Mouse (Mus musculus) retina, postnatal 7 days (tissue): ENCODE measurements around the gene Edaradd.
A peak's percentile ranks its signal among the peaks of the same experiment; 100 is the strongest.
"Not testable (repeated sequence)": the region's sequence is repeated elsewhere in the genome, so short reads cannot be mapped to it uniquely, and the experiment has no call there.

Experiments
- DNase-seq: peaks from one replicate; pipeline ENCODE4 v3.0.0-alpha.2; 2012; ENCODE audit warnings: low read depth, low spot score

Gene Edaradd

DNA sequence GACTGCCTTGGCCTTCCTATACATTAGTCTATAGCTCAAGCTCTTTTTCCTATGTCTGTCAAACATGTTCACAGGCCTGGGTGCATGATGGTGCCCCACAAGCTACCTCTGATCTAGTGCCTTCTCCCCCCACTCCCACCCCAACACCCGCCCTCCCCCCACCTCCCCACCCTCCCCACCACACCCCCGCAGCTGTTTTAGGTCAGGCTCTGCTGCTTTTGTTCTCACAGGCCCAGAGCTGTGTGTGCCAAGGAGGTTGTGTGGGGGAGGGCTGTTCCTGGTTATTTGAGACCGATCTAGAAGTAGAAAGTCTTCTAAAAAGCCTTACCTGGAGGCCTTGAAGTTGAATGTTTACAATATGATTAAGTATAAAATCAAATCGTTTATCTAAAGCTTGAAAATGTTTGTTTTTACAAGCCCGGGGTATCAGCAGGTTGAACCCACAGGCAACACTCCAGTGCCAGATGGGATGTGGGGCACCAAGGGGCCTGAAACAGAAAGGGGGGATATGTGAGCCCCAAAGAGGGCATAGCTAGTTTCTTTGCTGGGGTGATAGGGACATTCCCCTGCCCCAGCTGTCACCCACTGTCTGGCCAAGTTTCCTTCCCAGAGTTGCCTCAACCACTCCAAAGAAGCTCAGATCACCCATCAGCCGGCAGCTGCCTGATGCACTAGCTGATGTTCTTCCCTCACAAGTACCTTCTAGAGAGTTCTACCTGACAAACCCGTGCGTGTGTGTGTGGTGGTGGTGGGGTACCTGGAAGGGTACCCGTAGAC lies 8.9 kb downstream of the Edaradd start:
- no peak for DNase-seq

DNA sequence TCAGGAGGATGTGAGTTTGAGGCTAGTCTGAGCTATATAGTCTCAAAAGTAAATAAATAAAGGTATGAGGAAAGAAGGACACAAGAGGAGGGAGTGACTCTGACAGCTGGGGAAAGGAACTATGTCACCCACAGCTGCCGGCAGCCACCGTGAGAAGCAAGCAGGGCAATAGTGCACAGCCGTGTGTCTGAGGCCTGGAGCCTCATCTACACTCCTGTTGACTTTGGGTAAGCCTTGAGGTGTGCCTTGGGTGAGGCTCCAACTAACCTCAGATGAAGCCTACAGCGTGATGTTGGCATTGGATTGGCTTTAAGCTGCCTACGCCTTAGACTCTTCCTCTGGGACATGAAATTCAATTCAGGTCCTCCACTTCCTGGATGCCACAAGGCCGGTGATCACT lies 10.2 kb downstream of the Edaradd start:
- DNase-seq, result no peak

DNA sequence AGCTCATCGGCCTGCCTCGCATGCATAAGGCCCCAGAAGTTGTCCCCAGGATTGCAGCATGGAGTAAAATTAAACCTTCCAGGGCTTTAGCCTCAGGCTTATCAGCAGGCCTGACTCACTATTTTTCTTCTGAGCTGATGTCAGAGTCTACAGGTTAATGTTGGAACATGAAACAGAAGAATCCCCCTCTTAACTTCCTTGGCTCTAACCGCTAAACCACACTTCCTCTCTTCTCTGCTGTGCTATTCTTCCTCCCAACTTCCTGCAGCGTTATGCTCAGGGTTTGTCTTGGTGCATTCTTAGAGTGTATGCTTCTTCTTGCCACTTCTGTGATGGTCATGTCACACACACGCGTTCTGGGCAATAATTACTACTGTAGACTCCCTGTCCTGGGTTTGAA lies 12.8 kb downstream of the Edaradd start:
- no peak for DNase-seq

DNA sequence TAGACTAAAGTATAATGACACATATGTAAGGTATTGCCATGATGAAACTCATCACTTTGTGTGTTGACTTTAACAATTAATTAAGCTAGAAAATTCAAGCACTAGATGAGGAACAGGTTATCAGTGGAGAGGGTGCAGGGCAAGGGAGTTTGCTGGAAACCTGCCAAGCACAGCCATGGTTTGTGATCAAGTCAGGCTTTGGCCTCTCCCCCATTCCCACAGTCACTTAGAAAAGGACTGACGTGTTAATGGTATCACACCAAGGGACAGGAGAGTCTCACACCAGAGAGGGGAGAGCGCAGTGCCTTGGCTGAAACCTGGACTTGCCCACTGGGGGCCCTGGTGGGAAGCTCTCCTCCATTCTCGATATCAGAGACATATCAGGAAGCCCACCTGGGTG lies 14.9 kb downstream of the Edaradd start:
- DNase-seq, result no peak

DNA sequence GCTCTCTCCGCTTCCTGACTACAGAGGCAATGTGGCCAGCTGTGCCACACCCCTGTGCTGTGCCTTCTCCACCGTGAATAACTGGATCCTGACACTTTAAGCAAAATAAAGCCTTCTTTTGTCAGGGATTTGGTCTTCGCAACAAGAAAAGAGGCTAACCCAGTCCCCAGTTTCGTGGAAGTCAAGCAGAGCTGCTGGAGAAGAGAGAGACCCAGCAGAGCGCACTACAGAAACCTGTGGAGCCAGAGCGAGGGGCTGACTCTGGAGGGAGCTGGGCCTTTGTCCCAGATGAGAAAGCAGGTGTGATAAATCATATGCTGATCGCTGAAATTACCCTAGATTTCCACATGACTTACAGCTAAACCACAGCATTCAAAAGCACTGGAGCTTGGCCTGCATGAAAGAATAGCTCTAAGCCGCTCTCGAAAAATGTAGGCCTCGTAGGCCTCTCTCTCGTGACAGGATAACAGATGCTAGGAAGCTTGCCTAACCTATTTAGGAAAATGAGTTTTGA lies 16.9 kb downstream of the Edaradd start:
- no peak for DNase-seq

DNA sequence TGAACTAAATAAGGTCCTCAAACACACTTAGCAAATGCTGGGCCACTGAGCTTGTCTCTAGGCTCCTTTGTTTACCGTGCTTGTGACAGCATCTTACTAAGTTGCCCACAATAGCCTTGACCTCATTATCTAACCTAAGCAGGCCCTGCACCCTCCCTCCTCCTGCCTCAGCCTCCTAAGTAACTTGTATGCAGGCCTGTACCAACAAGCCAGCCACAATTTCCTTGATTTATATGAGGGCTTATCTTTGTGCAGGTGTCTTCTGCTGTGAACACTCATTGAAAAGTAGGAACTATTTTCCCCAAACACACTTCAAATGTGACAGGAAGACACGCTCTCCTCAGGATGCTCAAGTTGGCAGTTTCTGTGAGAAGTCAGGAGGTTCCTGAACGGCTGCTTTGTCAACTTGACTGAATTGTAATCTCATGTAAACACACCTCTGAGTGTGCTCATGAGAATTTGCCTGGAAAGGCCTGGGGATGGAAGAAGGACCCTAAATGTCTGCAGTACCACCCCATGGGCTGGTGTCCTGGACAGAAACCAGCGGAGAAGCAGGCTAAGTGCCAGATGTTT lies 17.5 kb downstream of the Edaradd start:
- no peak for DNase-seq

DNA sequence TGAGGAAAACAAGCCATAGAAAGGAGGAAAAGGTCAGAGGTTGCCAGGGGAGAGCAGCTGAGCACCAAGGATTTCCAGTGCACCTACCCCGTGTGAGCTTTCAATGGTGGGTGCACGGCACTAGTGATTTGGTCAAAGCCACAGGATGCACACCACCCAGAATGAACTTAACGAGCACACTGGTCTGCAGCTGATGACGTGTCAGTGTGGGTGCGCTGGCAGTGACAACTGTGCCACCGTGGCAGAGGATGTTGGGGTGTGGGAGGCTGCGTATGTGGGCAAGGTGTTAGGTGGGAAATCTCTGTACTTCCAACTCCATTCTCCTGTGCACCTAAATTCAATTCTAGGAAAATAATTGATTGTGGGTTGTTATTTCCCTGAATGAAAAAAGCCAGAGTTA lies 21.1 kb downstream of the Edaradd start:
- no peak for DNase-seq

DNA sequence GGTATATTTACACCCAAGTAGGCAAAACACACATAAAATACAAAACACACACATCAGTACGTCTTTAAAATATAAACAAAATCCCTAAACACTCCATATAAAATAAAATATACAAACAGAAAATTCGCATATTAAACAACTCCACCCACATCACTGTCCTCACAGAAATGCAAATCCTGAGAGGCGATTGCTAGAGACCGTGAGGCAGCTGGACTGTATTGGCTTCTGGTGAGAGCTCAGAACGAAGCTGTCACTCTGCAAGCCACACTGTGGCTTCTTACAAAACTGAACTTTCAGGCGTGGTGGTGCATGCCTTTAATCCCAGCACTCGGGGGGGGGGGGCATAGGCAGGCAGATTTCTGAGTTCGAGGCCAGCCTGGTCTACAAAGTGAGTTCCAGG lies 22.4 kb downstream of the Edaradd start:
- no peak for DNase-seq

DNA sequence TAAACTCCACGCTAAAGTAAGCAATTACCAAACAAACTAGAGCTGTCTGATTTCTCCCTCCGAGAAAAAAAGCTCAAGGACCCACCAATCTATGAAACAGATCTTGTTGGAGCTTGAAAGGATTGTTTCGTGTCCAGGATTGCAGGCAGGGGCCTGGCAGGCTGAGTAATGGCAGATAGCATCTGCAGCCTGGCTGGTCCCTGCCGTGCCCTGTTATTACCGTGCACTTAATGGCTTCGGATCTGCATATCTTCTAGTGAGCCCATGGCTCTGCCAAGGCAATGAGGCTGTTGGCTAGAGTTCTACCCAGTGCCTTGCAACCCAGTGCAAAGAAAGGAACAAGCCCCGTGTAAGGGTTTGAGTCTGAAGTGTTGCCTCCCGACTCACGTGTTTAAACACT lies 25.5 kb downstream of the Edaradd start:
- DNase-seq, result no peak

DNA sequence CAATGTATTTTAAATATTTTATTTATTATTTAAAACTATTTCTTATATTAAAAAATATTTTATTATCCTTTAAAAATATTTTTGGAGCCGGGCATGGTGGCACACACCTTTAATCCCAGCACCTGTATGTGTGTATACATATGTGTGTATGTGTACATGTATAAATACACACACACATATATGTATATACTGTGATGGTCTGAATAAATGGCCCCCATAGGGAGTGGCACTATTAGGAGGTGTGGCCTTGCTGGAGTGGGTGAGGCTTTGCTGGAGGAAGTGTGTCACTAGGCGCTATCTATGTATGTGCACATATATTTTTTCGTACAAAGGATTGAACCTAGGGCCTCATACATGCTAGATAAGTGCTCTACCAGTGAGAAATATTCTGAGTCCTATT lies 27.7 kb downstream of the Edaradd start:
- no peak for DNase-seq

DNA sequence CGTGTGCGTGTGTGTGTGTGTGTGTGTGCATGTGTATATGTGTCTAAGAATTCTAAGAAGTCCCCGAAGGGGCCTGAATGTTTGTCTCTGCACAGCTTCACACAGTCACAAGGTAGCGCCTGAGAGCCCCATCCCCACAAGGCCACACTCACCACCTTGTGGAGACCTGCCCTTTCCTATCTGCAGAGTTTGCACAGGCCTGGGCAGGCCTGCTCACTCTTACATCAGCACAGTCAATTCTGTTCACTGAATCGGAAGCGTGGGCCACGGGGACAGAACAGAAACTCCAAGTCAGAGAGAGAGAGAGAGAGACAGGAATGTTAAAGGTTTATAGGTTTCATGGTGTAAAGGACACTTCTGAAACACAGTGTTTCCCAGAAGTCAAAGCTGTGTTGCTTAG lies 34.6 kb downstream of the Edaradd start:
- no peak for DNase-seq

DNA sequence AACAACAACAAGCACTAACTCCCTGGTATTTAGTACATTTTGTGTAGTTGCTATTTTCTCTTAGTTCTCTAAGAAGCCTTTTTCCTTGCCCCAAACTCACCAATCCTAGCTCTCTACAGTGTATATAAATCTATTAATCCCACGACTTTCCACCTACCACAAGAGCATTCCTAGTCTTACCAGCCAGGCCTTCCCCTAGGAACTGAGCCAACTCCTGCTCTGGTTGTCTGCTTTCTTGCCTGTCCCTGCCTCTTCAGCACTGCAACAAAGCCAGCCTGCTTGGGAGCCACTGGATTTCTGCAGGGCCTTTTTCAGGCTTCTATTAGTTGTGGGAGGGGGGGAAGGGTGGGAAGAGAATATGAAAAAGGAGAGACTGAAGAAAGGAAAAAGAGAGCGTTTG lies 35.0 kb downstream of the Edaradd start:
- no peak for DNase-seq

DNA sequence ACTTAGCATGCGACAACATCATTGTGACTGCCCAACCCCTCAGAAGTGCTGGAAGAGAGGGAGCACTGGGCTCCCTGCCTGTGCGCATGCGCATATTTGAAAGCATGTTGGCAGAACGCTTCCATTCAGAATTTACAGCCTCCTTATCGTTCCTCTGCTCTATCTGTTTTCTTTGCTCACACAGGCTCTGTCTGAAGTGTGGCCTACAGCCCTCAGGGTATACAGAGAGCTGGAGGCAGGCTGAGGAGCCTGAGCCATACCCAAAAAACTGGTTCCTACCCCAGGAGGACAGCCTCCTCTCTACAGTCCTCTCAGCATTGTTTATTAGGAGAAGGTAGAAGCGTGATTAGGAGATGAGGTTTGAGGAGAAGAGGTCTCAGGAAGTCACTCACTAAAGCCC lies 40.4 kb downstream of the Edaradd start:
- DNase-seq, result no peak

DNA sequence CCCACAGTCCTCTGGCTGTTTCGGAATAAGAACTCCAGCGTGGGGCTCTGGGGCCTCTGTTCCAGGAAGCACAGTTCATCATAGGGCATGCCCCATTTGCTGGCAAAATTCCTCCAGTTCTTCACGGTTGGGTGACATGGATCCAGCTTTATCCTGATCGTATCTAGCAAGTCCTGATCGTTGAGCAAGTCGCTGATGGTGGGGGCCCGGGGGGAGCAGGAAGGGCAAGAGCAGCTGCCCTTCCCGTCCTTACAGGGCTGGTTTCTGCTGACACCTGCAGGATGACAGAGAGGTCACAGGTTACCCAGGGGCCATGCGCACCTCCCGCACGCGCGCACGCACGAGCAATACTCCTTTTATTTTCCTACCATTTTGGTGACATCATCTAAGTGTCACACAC lies 41.9 kb downstream of the Edaradd start:
- no peak for DNase-seq

DNA sequence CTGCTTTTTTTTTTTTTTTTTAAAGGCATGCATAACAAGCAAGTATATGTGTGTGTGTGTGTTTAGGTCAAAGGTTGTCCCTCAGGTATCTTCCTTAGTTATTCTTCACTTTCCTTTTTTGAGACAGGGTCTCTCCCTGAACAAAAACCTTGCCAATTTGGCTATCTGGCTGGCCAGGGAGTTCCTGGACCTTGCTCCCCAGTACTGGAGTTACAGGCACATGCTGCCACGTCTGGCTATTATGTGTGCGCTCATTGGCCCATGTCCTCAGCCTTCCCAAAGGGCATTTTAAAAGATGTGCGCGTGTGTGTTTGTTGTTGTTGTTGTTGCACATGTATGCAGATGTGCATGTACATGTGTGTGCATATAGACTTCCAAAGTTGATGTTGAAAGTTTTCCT lies 43.4 kb downstream of the Edaradd start:
- DNase-seq, result no peak

DNA sequence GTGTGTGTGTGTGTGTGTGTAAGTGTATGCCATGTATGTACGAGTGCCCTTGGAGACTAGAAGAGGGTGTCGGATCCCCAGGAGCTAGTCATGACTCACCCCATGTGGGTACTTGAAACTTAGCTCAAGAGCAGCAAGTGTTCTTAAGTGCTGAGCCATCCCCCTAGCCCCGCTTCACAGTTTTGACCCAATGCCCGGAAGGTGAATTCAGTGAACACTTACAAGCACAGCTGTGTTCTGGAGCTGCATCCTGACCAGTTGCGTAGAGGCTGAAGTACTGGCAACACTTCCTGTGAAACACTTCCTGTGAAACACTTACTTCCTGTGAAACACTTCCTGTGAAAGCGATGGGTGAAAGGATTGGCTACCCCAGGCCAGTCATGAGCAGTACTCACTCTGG lies 45.0 kb downstream of the Edaradd start:
- no peak for DNase-seq

DNA sequence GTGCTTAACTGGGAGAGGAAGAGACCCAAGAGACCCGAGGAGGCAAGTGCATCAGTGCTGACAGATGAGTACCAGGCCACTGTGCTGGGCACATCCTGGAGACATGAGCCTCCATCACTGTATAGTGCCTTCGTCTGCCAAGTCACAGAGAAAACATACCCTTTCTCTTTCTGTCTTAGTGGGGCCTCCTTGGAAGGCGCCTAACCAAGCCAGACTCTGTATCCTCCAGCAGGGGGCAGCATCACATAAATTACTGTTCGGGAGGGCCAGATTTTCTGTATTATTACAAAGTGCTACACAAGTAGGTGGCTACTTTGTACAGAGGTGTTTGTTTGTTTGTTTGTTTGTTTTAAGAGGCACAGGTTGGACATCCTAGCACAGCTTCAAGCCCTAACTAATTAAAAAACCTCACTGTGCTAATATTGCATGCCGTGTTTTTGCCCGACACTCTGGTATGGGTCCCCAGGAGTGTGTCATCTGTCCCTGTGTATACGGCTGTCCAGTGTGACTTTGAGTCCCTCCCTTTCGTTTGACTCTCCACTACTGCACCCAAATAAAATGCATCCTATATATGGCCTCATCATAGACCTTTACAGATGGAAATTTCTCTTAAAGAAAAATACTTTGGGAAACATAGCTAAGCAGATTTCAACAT lies 46.4 kb downstream of the Edaradd start:
- DNase-seq, result peak; percentile 71

DNA sequence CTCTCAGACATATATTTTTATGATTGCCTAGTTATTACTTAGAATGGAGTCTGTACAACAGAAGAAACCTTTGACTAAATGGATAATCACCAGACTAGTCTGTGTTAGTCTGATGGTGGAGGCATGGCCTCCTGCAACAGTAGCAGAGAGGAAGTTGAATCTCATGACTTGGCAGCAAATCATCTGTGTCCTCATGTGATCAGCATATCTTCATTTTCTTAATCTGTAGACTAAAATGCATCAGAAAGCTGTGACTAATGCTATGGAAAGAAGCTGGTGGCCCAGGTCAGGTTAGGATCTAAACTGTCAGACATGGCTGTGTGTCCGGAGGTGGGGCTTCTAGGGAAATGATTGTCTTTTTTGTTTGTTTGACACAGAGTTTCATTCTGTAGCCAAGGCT lies 51.8 kb downstream of the Edaradd start:
- no peak for DNase-seq

DNA sequence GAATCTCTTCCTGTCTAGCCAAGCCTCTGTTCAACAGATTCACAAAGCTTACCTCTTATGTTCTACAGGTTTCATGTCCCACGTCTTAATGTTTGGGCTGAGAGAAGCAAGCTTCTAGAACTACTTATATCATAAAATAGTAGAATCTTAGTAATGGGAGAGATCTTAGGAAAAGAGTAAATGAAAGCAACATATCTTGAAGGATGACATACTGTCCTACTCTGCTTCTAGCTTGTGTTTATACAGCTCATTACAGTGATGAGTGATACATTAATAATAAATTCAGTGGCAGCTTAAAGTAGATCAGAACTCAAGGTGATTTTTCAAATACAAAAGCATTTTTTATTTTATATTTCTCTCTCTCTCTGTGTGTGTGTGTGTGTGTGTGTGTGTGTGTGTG lies 55.4 kb downstream of the Edaradd start, which contains the start of gene Lgals8:
Gene Lgals8, minus strand, starts transcription at position 101 of the 400 bp plus-strand sequence.
- no peak for DNase-seq

DNA sequence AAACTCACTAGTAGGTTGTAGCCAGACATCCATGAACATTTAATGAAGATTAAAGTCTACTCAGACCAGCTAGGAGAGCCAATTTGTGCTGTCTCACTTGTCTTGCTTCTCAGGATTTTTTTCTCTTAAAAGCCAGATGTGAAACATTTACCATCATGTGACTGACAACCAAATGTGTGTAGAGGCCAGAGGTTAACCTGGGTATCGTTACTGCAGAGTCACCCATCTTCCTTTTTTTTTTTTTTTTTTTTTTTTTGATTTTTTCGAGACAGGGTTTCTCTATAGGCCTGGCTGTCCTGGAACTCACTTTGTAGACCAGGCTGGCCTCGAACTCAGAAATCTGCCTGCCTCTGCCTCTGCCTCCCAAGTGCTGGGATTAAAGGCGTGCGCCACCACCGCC lies 56.1 kb downstream of the Edaradd start:
- DNase-seq, result not testable (repeated sequence)

DNA sequence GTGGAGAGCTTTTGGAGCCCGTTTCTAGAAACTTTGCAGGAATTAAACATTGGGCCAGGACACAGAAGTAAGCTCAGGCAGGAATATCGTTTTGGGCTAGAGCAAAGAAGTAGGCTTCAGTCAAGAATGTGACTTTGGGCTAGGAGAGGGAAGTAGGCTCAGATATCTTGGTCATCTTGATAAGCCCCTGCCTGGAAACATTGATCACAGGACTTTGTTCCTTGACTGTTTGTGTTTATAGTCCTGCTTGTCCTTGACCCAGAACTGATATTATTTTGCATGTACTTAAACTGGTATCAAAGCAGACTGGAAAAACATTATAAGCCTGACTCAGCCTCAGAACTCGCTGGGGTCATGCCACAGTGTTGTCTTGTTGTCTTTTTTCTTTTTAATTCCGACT lies 57.6 kb downstream of the Edaradd start:
- no peak for DNase-seq

DNA sequence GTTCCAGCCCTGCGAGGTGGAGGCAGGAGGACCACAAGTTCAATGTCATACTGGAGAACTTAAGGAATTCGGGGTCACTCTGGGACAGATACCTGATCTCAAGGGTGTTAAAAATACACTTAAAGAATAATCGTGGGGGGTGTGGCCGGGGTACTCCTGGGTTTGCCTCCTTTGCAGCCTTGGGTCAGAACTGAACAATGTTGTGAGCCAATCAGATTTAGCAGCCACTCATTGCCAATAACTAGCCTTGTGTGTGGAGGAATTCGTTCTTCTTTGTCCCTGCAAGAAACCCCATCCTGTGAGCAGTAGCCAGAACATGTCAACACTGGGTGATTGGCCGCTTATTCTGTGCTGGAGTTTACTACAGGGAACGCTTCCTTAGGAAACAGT lies 58.5 kb downstream of the Edaradd start:
- DNase-seq, result no peak
